Mouse (Mus musculus) cortical plate, adult 2 months (tissue): ENCODE measurements around the gene Rarres2.

Experiments
- CTCF ChIP-seq: fragments of 200-500 bp; IDR thresholded peaks from 2 replicates; pipeline ENCODE4 v1.5.1; 2011; ENCODE audit warnings: mild to moderate bottlenecking, control low read depth, low read length; ENCODE audit not compliant: insufficient read depth; ENCODE audit errors: extremely low read depth
- POLR2A ChIP-seq: fragments of 200-500 bp; IDR thresholded peaks from 2 replicates; pipeline ENCODE4 v1.6.1; 2011; ENCODE audit warnings: mild to moderate bottlenecking, low read length, control low read depth; ENCODE audit not compliant: insufficient read depth; ENCODE audit errors: extremely low read depth

- no peak for TF ChIP-seq CTCF
- no peak for TF ChIP-seq POLR2A
These were observed 47.4 kb upstream of the Rarres2 start for GRCm38 (mm10) chr6:48620031-48620430.
